Mouse (Mus musculus): Measurements from ENCODE around the gene Grin2c. TPM values are rescaled to one million over a fixed set of nuclear protein-coding genes. Genes with fewer than 3 reads are reported as not detected.

Gene Grin2c
- total and polyA plus RNA-seq, 3 experiments = not detected

DNA sequence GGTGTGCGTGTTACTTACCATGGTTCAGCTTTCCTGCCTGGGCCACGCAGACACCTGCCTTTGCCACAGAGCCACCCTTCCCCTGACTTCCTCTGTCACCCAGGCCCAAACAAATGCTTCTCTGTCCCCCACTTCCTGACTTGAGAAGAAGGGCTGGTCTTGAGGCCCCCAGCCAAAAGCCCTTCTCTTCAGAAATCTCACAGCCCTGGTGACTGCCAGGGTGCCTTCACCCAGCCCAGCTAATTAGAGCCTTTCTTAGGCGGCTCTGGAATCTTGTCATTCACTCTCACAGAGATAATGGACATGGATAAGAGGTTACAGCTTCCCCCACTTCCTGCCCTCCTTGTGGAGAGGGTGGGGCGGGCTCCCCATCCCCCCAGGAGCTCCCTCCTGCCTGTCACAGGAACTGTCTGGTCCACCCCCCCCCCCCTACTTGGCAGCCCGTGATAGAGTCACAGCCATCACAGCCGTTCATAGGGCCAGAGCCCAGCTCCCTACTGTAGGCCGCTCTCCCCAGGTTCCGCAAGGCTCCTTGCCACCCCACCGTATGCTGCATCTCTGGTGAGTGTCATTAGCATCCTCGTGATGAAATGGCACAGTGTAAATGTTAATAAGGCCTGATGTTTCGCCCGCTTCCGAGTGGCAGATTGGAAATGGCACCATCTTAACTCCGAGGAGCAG is 40.1 kb downstream of the Grin2c start:
- no peak overlapping the region for H3K9ac ChIP-seq (ENCODE audit: control insufficient read depth, low read depth, low read length, poor library complexity, severe bottlenecking)
- TF ChIP-seq UBTF (IDR thresholded peaks at IDR 0.05; ENCODE audit: borderline replicate concordance, insufficient read depth, low read depth, low read length) = no peak
- TF ChIP-seq USF2 (IDR thresholded peaks at IDR 0.05; ENCODE audit: borderline replicate concordance in 1 of 2, insufficient read depth in 1 of 2, low read depth in 1 of 2, low read length in 2 of 2) = no peak
- TF ChIP-seq ZMIZ1 (IDR thresholded peaks at IDR 0.05; ENCODE audit: low read depth, low read length) = no peak
- no peak for TF ChIP-seq RCOR1 (IDR thresholded peaks at IDR 0.05; ENCODE audit: low read depth, low read length)
- no peak for TF ChIP-seq CTCF (IDR thresholded peaks at IDR 0.05 in 2 of 3, conservative IDR thresholded peaks at IDR 0.05 in 1 of 3; ENCODE audit: control insufficient read depth in 1 of 3, insufficient read depth in 1 of 3, low read depth in 2 of 3, low read length in 3 of 3, poor library complexity in 1 of 3, severe bottlenecking in 1 of 3)
- TF ChIP-seq MYB (IDR thresholded peaks at IDR 0.05; ENCODE audit: low read depth, low read length) = no peak
- TF ChIP-seq MAX (IDR thresholded peaks at IDR 0.05; ENCODE audit: low read length) = no peak
- no peak for TF ChIP-seq TBP (IDR thresholded peaks at IDR 0.05; ENCODE audit: low read depth, low read length)
- TF ChIP-seq GATA1 (IDR thresholded peaks at IDR 0.05; ENCODE audit: low read depth, low read length) = no peak
- no peak for TF ChIP-seq ETS1 (IDR thresholded peaks at IDR 0.05; ENCODE audit: low read depth, low read length)
- no peak for TF ChIP-seq SIN3A (IDR thresholded peaks at IDR 0.05; ENCODE audit: low read length)
- no peak for TF ChIP-seq MAZ (IDR thresholded peaks at IDR 0.05; ENCODE audit: low read depth, low read length)
- no peak for TF ChIP-seq EP300 (IDR thresholded peaks at IDR 0.05; ENCODE audit: low read depth in 1 of 2, low read length in 2 of 2)
- TF ChIP-seq ZC3H11A (IDR thresholded peaks at IDR 0.05; ENCODE audit: low read depth, low read length) = no peak
- no peak for TF ChIP-seq MAFK (IDR thresholded peaks at IDR 0.05; ENCODE audit: borderline replicate concordance, low read depth, low read length)
- no peak for TF ChIP-seq BHLHE40 (IDR thresholded peaks at IDR 0.05; ENCODE audit: borderline replicate concordance, low read depth, low read length)
- TF ChIP-seq JUND (IDR thresholded peaks at IDR 0.05; ENCODE audit: low read depth, low read length) = no peak
- no peak overlapping the region for H3K27ac ChIP-seq (ENCODE audit: control insufficient read depth, low read depth, low read length)
- peak; percentile 25 for DNase-seq (ENCODE audit: low read depth, low spot score)
- H3K4me3 ChIP-seq (ENCODE audit: control insufficient read depth in 1 of 2, insufficient read depth in 1 of 2, low read depth in 2 of 2, low read length in 2 of 2) = no peak overlapping the region
- H3K79me2 ChIP-seq (ENCODE audit: control insufficient read depth, insufficient read depth, low read length, poor library complexity) = no peaks in the 10 kb centered on the region
- no peaks in the 10 kb centered on the region for H3K27me3 ChIP-seq (ENCODE audit: control insufficient read depth in 1 of 2, insufficient read depth in 2 of 2, low read length in 2 of 2)
- H3K4me1 ChIP-seq (ENCODE audit: control insufficient read depth in 1 of 2, insufficient read depth in 2 of 2, low read length in 2 of 2) = peaks cover 0 to 6% of the 10 kb centered on the region in 2 experiments; a peak in 2 of 4 replicates
- H3K36me3 ChIP-seq (ENCODE audit: control insufficient read depth in 1 of 2, insufficient read depth in 2 of 2, low read length in 2 of 2) = no peaks in the 10 kb centered on the region; a peak in 1 of 4 replicates
- H3K9me3 ChIP-seq (replicated peaks; ENCODE audit: insufficient read depth, low read length) = no peaks in the 10 kb centered on the region

DNA sequence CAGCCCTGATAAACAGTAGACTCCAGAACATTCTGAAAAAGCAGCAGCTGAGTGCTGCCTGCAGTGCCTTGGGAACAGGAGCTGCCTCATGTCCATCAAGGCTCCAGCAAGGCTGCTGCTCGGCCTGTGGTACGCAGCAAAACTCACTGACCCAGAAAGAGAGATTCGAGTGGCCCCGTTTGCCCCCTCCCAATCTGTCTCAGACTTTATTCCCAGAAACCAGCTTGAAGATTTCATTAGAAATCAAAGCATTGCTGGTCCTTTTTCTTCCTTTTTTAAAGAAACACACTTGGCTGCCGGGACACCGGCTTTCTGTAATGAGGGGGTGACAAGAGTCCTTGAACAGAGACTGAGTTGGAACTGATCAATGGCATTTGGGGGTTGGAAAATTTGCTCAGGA is 41.7 kb downstream of the Grin2c start:
- H3K4me1 ChIP-seq (ENCODE audit: control insufficient read depth in 1 of 2, insufficient read depth in 2 of 2, low read length in 2 of 2) = peaks cover 0 to 6% of the 10 kb centered on the region in 2 experiments; a peak in 2 of 4 replicates
- no peak for TF ChIP-seq USF1 (IDR thresholded peaks at IDR 0.05; ENCODE audit: low read depth, low read length)
- no peak for TF ChIP-seq ETS1 (IDR thresholded peaks at IDR 0.05; ENCODE audit: low read depth, low read length)
- H3K4me3 ChIP-seq (ENCODE audit: control insufficient read depth in 1 of 2, insufficient read depth in 1 of 2, low read depth in 2 of 2, low read length in 2 of 2) = no peak overlapping the region
- H3K79me2 ChIP-seq (ENCODE audit: control insufficient read depth, insufficient read depth, low read length, poor library complexity) = no peaks in the 10 kb centered on the region
- peaks cover 0 to 2% of the 10 kb centered on the region in 2 experiments; a peak in 1 of 4 replicates for H3K36me3 ChIP-seq (ENCODE audit: control insufficient read depth in 1 of 2, insufficient read depth in 2 of 2, low read length in 2 of 2)
- DNase-seq (ENCODE audit: low read depth, low spot score) = no peak
- H3K27me3 ChIP-seq (ENCODE audit: control insufficient read depth in 1 of 2, insufficient read depth in 2 of 2, low read length in 2 of 2) = no peaks in the 10 kb centered on the region
- H3K9ac ChIP-seq (ENCODE audit: control insufficient read depth, low read depth, low read length, poor library complexity, severe bottlenecking) = no peak overlapping the region
- no peaks in the 10 kb centered on the region for H3K9me3 ChIP-seq (replicated peaks; ENCODE audit: insufficient read depth, low read length)
- H3K27ac ChIP-seq (ENCODE audit: control insufficient read depth, low read depth, low read length) = no peak overlapping the region

Measured in MEL (cell line).